Mouse (Mus musculus) liver, adult 2 months (tissue): ENCODE results near the gene Igf1r.

Experiments
- CTCF ChIP-seq: fragments of 200-500 bp; IDR thresholded peaks from 2 replicates; pipeline ENCODE4 v1.5.1; 2011; ENCODE audit warnings: low read depth, low read length, control low read depth
- POLR2A ChIP-seq: fragments of 200-500 bp; IDR thresholded peaks from 2 replicates; pipeline ENCODE4 v1.6.1; 2011; ENCODE audit warnings: low read length, control low read depth; ENCODE audit not compliant: insufficient read depth; ENCODE audit errors: extremely low read depth

DNA sequence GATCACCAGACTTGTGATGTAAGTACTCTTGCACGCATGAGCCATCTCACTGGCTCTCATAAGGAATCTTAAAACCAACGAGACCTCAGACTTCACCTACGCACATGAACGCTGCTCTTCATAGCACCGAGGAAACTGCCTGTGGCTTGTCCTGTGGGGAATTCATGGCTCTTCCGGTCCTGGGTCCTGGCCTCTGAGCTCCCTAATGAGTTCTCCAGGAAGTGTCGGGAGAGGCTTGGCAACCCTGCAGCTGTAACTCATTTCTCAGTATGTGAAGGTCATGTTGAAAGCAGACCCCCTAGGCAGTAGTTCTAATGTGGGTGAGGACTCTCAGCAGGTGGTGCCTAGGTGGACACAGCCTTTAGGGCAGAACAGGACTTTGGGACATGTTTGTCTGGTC, 229.4 kb downstream of the Igf1r start:
- no peak for TF ChIP-seq POLR2A
- no peak for TF ChIP-seq CTCF
